Mouse (Mus musculus) ES-Bruce4 (cell line): Measurements from ENCODE around the gene Car15. TPM values are rescaled to one million over a fixed set of nuclear protein-coding genes. Genes with fewer than 3 reads are reported as not detected.
A peak's percentile ranks its signal among the peaks of the same experiment; 100 is the strongest.

Experiments used
- H3K27ac ChIP-seq: 2 replicates; pipeline ENCODE4 v1.5.1; 2012; ENCODE audit warnings: low read length, inconsistent platforms; ENCODE audit not compliant: insufficient read depth
- H3K27me3 ChIP-seq: 2 replicates; pipeline ENCODE4 v1.6.1; 2012; ENCODE audit warnings: mild to moderate bottlenecking, low read length, inconsistent platforms; ENCODE audit not compliant: control insufficient read depth, poor library complexity, insufficient read depth, severe bottlenecking
- H3K36me3 ChIP-seq: 2 replicates; pipeline ENCODE4 v1.6.1; 2012; ENCODE audit warnings: inconsistent platforms, mild to moderate bottlenecking, low read length, moderate library complexity; ENCODE audit not compliant: control insufficient read depth, poor library complexity, insufficient read depth, severe bottlenecking
- H3K4me1 ChIP-seq: one replicate; pipeline ENCODE4 v1.8.1; 2011; ENCODE audit warnings: low read length; ENCODE audit not compliant: control insufficient read depth, insufficient read depth
- H3K4me3 ChIP-seq: 2 replicates; pipeline ENCODE4 v1.5.1; 2011; ENCODE audit warnings: low read depth, mild to moderate bottlenecking, low read length
- H3K9ac ChIP-seq: 2 replicates; pipeline ENCODE4 v1.6.1; 2012; ENCODE audit warnings: low read depth, mild to moderate bottlenecking, inconsistent platforms; ENCODE audit not compliant: poor library complexity, severe bottlenecking
- H3K9me3 ChIP-seq: replicated peaks from 2 replicates; pipeline ENCODE4 v1.6.1; 2012; ENCODE audit warnings: mild to moderate bottlenecking, low read length, inconsistent platforms; ENCODE audit not compliant: control insufficient read depth, poor library complexity, insufficient read depth, severe bottlenecking
- CTCF ChIP-seq: IDR thresholded peaks from one replicate; pipeline ENCODE4 v1.8.1; 2011; ENCODE audit warnings: low read depth, low read length
- EP300 ChIP-seq: IDR thresholded peaks from 2 replicates; pipeline ENCODE4 v1.6.1; 2011; ENCODE audit warnings: low read depth, low read length; ENCODE audit not compliant: insufficient read depth
- POLR2A ChIP-seq: IDR thresholded peaks from one replicate; pipeline ENCODE4 v1.8.1; 2011; ENCODE audit warnings: low read length; ENCODE audit not compliant: insufficient read depth
- polyA plus RNA-seq: library from polyadenylated mRNA; stranded (reverse); fragments of >200 nt; gene quantifications from 2 replicates; pipeline ENCODE4 v1.2.4, GENCODE M21; 2011; ENCODE audit warnings: low read depth; ENCODE audit not compliant: missing spikeins, insufficient read depth, insufficient read length

Gene Car15
- polyA plus RNA-seq, 1 experiment = not detected

DNA sequence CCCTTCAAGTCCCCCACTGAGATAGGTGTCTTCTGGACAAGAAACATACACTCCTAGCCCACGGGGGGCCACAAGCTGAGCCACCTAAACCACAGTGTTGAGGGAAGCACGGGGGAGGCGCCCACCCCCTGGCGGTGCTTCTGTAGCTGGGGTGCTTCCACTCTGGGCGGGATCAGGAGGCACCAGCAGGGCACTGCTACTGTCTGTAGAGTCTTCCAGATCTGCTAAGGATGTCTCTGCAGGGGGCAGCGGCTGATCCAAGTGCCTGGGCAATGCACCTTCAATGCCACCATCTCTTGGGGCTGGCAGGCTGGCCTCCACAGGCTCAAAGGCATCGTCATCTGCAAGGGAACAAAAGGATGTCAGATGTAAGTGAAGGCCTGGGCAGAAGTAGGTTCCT lies 4.3 kb upstream of the Car15 start:
- no peaks in the 10 kb centered on the region for H3K27me3 ChIP-seq
- peaks cover 6% of the 10 kb centered on the region for H3K36me3 ChIP-seq

DNA sequence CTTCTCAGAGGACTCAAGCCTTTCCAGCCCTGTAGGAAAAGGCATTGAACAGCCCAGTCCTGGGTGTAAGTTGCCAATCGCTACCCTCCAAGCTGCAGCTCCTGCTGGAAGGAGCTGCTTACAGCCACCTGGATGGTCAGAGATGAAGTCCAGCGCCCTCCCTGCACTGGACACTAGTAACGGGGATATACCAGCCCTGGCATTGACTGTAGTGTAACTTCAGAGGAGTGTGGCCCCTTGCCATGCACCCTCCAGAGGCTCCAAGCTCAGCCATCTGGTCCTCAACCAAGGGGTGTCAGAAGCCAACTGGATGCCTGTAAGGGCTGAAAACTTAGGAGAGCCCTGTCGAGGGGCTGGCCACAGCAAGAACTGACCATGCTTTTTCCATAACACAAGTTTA lies 1.8 kb upstream of the Car15 start:
- Histone ChIP-seq H3K4me3 (no peak overlapping the region), H3K27ac (no peak overlapping the region), H3K36me3 (peaks cover 6% of the 10 kb centered on the region), H3K9ac (no peak overlapping the region), H3K27me3 (no peaks in the 10 kb centered on the region; the same call in 1 of the 2 replicates), H3K9me3 (no peaks in the 10 kb centered on the region), H3K4me1 (no peaks in the 10 kb centered on the region)
- TF ChIP-seq EP300 (no peak), CTCF (no peak), POLR2A (no peak)

More for the DNA sequence above, 4.3 kb upstream of the Car15 start:
- no peak for TF ChIP-seq CTCF
- no peak for TF ChIP-seq POLR2A
- no peak for TF ChIP-seq EP300
- no peak overlapping the region for H3K4me3 ChIP-seq
- no peaks in the 10 kb centered on the region for H3K9me3 ChIP-seq
- no peak overlapping the region for H3K27ac ChIP-seq
- H3K4me1 ChIP-seq = no peaks in the 10 kb centered on the region
- H3K9ac ChIP-seq = no peak overlapping the region

DNA sequence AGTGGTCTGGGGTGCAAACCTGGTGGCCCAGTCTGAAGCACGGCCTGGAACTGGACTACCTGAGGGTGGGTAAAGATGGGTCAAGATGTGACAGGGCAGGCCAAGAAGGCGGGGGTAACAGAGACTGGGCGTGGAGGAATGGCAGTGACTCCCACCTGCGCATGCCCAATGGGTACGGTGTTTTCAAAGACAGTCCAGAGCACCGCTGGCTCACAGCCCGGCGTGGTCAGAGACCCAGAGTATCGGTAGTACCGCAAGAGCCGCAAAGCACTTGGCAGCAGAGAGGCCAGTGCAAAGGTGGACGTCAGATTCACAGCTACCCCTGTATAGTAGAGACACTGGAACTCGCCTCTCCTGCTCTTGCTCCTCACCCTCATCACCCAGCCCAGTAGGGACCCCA lies 2.7 kb downstream of the Car15 start:
- no peak overlapping the region for H3K9ac ChIP-seq
- TF ChIP-seq EP300 (no peak), CTCF (no peak)
- H3K9me3 ChIP-seq = no peaks in the 10 kb centered on the region
- no peak overlapping the region for H3K27ac ChIP-seq
- H3K36me3 ChIP-seq = no peaks in the 10 kb centered on the region
- no peak overlapping the region for H3K4me3 ChIP-seq
- peaks cover 9% of the 10 kb centered on the region for H3K27me3 ChIP-seq
- H3K4me1 ChIP-seq = peaks cover 2% of the 10 kb centered on the region

DNA sequence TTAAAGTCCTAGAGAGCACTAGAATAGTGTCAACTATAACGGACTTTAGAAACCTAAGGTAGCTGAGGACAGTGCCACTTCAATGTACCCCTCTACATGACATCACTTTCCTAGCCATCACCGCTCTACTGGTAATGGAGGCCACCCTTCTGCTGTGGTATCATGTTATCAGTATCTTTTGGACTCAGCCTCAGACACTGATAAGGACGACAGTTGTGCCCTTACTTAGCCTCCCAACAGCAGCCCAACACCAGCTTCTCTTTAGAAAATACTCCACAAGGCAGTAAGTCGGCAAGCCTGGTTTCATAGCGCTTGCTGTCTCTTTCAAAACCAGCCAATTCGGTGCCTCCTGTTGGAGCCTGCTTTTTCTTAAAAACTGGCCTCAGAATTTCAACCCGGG lies 3.6 kb downstream of the Car15 start:
- H3K4me3 ChIP-seq = no peak overlapping the region
- H3K36me3 ChIP-seq = no peaks in the 10 kb centered on the region
- H3K9ac ChIP-seq = peak overlapping the region; percentile 81; the same call in 1 of the 2 replicates
- TF ChIP-seq EP300 (no peak), CTCF (no peak), POLR2A (no peak)
- peaks cover 2% of the 10 kb centered on the region for H3K4me1 ChIP-seq
- H3K9me3 ChIP-seq = no peaks in the 10 kb centered on the region
- H3K27ac ChIP-seq = no peak overlapping the region
- peaks cover 9% of the 10 kb centered on the region for H3K27me3 ChIP-seq

DNA sequence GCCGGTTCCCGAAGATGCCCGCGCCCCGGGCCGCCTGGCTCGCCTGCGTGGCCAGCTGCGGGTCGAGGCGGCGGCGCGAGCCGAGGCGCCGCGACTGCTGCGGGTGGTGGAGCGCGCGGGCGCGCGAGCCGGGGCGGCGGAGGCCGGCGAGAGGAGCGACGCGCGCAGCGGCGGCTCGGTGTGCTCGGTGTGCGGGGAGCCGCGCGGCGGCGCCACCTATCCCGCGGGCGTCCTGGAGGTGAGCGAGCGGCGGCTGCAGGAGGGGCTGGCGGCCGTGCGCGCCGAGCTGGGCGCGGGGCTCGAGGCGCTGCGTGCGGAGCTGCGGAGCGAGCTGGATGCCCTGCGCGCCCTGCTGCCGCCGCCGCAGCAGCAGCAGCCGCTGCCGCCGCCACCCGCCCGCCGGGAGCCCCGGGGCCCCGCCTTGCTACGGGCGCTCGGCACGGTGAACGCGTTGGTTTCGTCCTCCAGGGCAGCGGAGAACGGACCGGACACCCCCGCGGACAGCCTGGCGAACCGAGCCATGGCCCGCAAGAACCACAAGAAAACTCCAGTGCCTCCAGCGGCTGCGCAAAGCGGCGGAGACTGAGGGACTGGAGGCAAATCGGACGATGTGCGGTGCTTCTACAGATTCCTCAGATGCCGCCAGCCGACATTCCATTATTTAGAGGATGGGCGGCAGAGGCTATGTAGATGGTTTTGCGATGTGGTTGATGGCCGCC lies 4.3 kb downstream of the Car15 start:
- Histone ChIP-seq H3K4me3 (peak overlapping the region; percentile 68), H3K27ac (no peak overlapping the region), H3K9ac (peak overlapping the region; percentile 81), H3K4me1 (peaks cover 2% of the 10 kb centered on the region), H3K9me3 (no peaks in the 10 kb centered on the region), H3K36me3 (no peaks in the 10 kb centered on the region), H3K27me3 (peaks cover 9% of the 10 kb centered on the region)
- TF ChIP-seq POLR2A = no peak
- no peak for TF ChIP-seq EP300
- no peak for TF ChIP-seq CTCF

DNA sequence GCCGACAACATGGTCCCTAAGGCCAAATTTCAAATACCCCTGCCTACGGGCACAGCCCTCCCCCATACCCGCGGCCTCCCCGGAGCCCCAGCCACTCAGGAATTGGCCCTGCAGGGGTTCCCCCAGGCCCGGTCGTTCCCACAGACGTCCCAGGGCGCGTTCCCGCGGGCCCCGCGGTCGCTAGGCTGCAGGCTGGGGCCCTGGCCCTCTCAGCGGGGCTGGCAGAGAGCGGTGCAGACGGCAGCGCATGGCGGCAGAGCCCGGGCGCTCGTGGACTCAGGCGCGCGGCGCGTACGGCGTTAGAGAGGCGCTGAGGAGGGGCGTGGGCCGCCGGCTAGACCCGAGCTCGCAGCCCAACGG lies 4.9 kb downstream of the Car15 start:
- TF ChIP-seq POLR2A = no peak
- no peak for TF ChIP-seq CTCF
- no peak for TF ChIP-seq EP300
- H3K4me3 ChIP-seq = peak overlapping the region; percentile 68
- H3K9me3 ChIP-seq = no peaks in the 10 kb centered on the region
- H3K27me3 ChIP-seq = peaks cover 9% of the 10 kb centered on the region
- no peaks in the 10 kb centered on the region for H3K36me3 ChIP-seq
- H3K4me1 ChIP-seq = peaks cover 2% of the 10 kb centered on the region
- peak overlapping the region; percentile 81 for H3K9ac ChIP-seq
- H3K27ac ChIP-seq = no peak overlapping the region
